Mouse (Mus musculus): ENCODE results near the gene Mrpl52. TPM values are rescaled to one million over a fixed set of nuclear protein-coding genes. Genes with fewer than 3 reads are reported as not detected.

Mrpl52 gene
- total and polyA plus RNA-seq, 3 experiments = 469 to 473 TPM; not detected in 1

DNA sequence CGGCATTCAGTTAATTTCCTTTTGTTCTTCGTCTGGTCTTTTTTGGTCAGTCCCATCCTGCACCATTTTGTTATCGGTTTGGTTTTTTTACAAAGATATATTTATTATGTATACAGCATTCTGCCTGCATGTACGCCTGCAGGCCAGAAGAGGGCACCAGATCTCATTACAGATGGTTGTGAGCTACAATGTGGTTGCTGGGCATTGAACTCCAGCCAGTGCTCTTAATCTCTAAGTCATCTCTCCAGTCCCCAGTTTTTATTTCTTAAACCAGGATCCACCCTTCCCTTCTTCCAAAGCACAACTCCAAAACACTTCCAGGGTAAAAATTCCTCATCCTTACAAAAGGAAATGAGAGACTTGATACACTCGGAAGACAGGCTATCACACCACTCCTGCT, 3.3 kb upstream of the Mrpl52 start (continued):
- TF ChIP-seq NRF1 (IDR thresholded peaks at IDR 0.05; ENCODE audit: insufficient read depth, low read depth, low read length, poor library complexity, severe bottlenecking) (no peak), MAZ (IDR thresholded peaks at IDR 0.05; ENCODE audit: low read depth, low read length) (no peak)

DNA sequence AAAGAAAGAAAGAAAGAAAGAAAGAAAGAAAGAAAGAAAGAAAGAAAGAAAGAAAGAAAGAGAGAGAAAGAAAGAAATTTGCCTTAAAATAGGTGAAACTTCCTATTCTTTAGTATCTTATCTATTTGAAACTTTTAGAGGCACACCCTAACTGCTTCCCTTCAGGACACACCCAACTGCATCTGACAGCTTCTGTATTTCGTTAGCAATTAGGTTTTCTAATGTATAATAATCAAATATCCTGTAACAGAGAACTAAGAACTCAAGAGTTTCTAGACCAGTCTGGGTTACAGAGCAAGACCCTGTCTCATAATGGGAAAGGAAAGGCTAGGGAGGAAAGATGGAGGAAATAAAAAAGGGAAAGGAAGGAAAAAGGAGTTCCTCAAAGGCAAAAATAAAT, 2.1 kb upstream of the Mrpl52 start:
- H3K4me3 ChIP-seq (ENCODE audit: control insufficient read depth in 1 of 2, insufficient read depth in 1 of 2, low read depth in 2 of 2, low read length in 2 of 2) = peak overlapping the region; percentile 12 to 67; a peak in 3 of 4 replicates
- peak overlapping the region; percentile 94 for H3K9ac ChIP-seq (ENCODE audit: control insufficient read depth, low read depth, low read length, poor library complexity, severe bottlenecking)
- no peaks in the 10 kb centered on the region for H3K27me3 ChIP-seq (ENCODE audit: control insufficient read depth in 1 of 2, insufficient read depth in 2 of 2, low read length in 2 of 2)
- H3K79me2 ChIP-seq (ENCODE audit: control insufficient read depth, insufficient read depth, low read length, poor library complexity) = peaks cover 25% of the 10 kb centered on the region
- peaks cover 5 to 33% of the 10 kb centered on the region in 2 experiments; a peak in 3 of 4 replicates for H3K4me1 ChIP-seq (ENCODE audit: control insufficient read depth in 1 of 2, insufficient read depth in 2 of 2, low read length in 2 of 2)
- H3K36me3 ChIP-seq (ENCODE audit: control insufficient read depth in 1 of 2, insufficient read depth in 2 of 2, low read length in 2 of 2) = peaks cover 0 to 37% of the 10 kb centered on the region in 2 experiments; a peak in 2 of 4 replicates
- TF ChIP-seq USF1 (IDR thresholded peaks at IDR 0.05; ENCODE audit: low read depth, low read length) (no peak), ETS1 (IDR thresholded peaks at IDR 0.05; ENCODE audit: low read depth, low read length) (peak; percentile 90), RCOR1 (IDR thresholded peaks at IDR 0.05; ENCODE audit: low read depth, low read length) (peak; percentile 44), TCF12 (IDR thresholded peaks at IDR 0.05; ENCODE audit: low read depth, low read length) (peak; percentile 92), GATA1 (IDR thresholded peaks at IDR 0.05; ENCODE audit: low read depth, low read length) (peak; percentile 90), ZNF384 (IDR thresholded peaks at IDR 0.05; ENCODE audit: low read depth, low read length) (no peak), CHD2 (IDR thresholded peaks at IDR 0.05; ENCODE audit: low read length) (no peak), CHD1 (IDR thresholded peaks at IDR 0.05; ENCODE audit: low read depth, low read length) (peak; percentile 58; the same call in 1 of the 2 replicates), SIN3A (IDR thresholded peaks at IDR 0.05; ENCODE audit: low read length) (peak; percentile 93), ZMIZ1 (IDR thresholded peaks at IDR 0.05; ENCODE audit: low read depth, low read length) (peak; percentile 92; the same call in 1 of the 2 replicates), POLR2A (IDR thresholded peaks at IDR 0.05; ENCODE audit: control insufficient read depth in 1 of 2, insufficient read depth in 1 of 2, low read depth in 1 of 2, low read length in 2 of 2, poor library complexity in 1 of 2) (peak in 1 of 2 experiments; percentile 46; a peak in 1 of 4 replicates), CTCF (IDR thresholded peaks at IDR 0.05 in 2 of 3, conservative IDR thresholded peaks at IDR 0.05 in 1 of 3; ENCODE audit: control insufficient read depth in 1 of 3, insufficient read depth in 1 of 3, low read depth in 2 of 3, low read length in 3 of 3, poor library complexity in 1 of 3, severe bottlenecking in 1 of 3) (no peak), SMC3 (IDR thresholded peaks at IDR 0.05; ENCODE audit: low read depth, low read length) (no peak), USF2 (IDR thresholded peaks at IDR 0.05; ENCODE audit: borderline replicate concordance in 1 of 2, insufficient read depth in 1 of 2, low read depth in 1 of 2, low read length in 2 of 2) (no peak), POLR2AphosphoS5 (IDR thresholded peaks at IDR 0.05; ENCODE audit: borderline replicate concordance, low read depth, low read length) (no peak), JUND (IDR thresholded peaks at IDR 0.05; ENCODE audit: low read depth, low read length) (peak; percentile 72; the same call in 1 of the 2 replicates), MYC (IDR thresholded peaks at IDR 0.05; ENCODE audit: low read depth, low read length) (peak; percentile 71; the same call in 1 of the 2 replicates), MAFK (IDR thresholded peaks at IDR 0.05; ENCODE audit: borderline replicate concordance, low read depth, low read length) (no peak; the same call in 1 of the 2 replicates), ZC3H11A (IDR thresholded peaks at IDR 0.05; ENCODE audit: low read depth, low read length) (no peak), HCFC1 (IDR thresholded peaks at IDR 0.05; ENCODE audit: low read depth, low read length) (0 out of 2 replicates have a peak, but pooled peaks have one; percentile 30), TAL1 (IDR thresholded peaks at IDR 0.05; ENCODE audit: low read length) (peak; percentile 37; the same call in 1 of the 2 replicates), NELFE (IDR thresholded peaks at IDR 0.05; ENCODE audit: low read depth, low read length) (peak; percentile 51), ELF1 (IDR thresholded peaks at IDR 0.05; ENCODE audit: low read depth, low read length) (peak; percentile 18; the same call in 1 of the 2 replicates), ZKSCAN1 (IDR thresholded peaks at IDR 0.05; ENCODE audit: low read depth, low read length) (no peak), E2F4 (IDR thresholded peaks at IDR 0.05; ENCODE audit: borderline replicate concordance, low read depth, low read length) (no peak), MXI1 (IDR thresholded peaks at IDR 0.05; ENCODE audit: low read depth, low read length) (no peak), MYB (IDR thresholded peaks at IDR 0.05; ENCODE audit: low read depth, low read length) (peak; percentile 96), EP300 (IDR thresholded peaks at IDR 0.05; ENCODE audit: low read depth in 1 of 2, low read length in 2 of 2) (peak; percentile 95 to 97), MAZ (IDR thresholded peaks at IDR 0.05; ENCODE audit: low read depth, low read length) (no peak), UBTF (IDR thresholded peaks at IDR 0.05; ENCODE audit: borderline replicate concordance, insufficient read depth, low read depth, low read length) (no peak), POLR2AphosphoS2 (IDR thresholded peaks at IDR 0.05; ENCODE audit: low read length) (no peak; the same call in 1 of the 2 replicates), NRF1 (IDR thresholded peaks at IDR 0.05; ENCODE audit: insufficient read depth, low read depth, low read length, poor library complexity, severe bottlenecking) (no peak)
- H3K9me3 ChIP-seq (replicated peaks; ENCODE audit: insufficient read depth, low read length) = no peaks in the 10 kb centered on the region
- DNase-seq (ENCODE audit: low read depth, low spot score) = peak; percentile 84
- peak overlapping the region; percentile 100 for H3K27ac ChIP-seq (ENCODE audit: control insufficient read depth, low read depth, low read length)

Data from MEL (cell line).